Mouse (Mus musculus) embryonic facial prominence, embryonic 15.5 days (tissue): Measurements from ENCODE around the gene P2rx5. TPM values are rescaled to one million over a fixed set of nuclear protein-coding genes. Genes with fewer than 3 reads are reported as not detected.

Source experiments
- ATAC-seq: fragments of 200-750 bp; cut with Nextera tagmentation; 2 replicates; pipeline ENCODE4 v1.8.0; 2017; ENCODE audit warnings: low read depth, moderate TSS enrichment; ENCODE audit not compliant: insufficient number of reproducible peaks, low FRiP score, low TSS enrichment
- H3K27ac ChIP-seq: fragments of 300-500 bp; sonication (generic); replicated peaks from 2 replicates; pipeline ENCODE4 v1.5.1; 2015; ENCODE audit warnings: mild to moderate bottlenecking, inconsistent platforms
- H3K27me3 ChIP-seq: fragments of 300-500 bp; sonication (generic); 2 replicates; pipeline ENCODE4 v1.6.1; 2015; ENCODE audit warnings: inconsistent platforms
- H3K36me3 ChIP-seq: fragments of 300-500 bp; sonication (generic); 2 replicates; pipeline ENCODE4 v1.6.1; 2015; ENCODE audit warnings: mild to moderate bottlenecking, inconsistent platforms
- H3K4me1 ChIP-seq: fragments of 300-500 bp; sonication (generic); 2 replicates; pipeline ENCODE4 v1.6.1; 2015; ENCODE audit warnings: inconsistent platforms
- H3K4me2 ChIP-seq: fragments of 300-500 bp; sonication (generic); replicated peaks from 2 replicates; pipeline ENCODE4 v1.6.1; 2015; ENCODE audit warnings: mild to moderate bottlenecking, inconsistent platforms
- H3K4me3 ChIP-seq: fragments of 300-500 bp; sonication (generic); replicated peaks from 2 replicates; pipeline ENCODE4 v1.5.1; 2015; ENCODE audit warnings: mild to moderate bottlenecking, inconsistent platforms
- H3K9ac ChIP-seq: fragments of 300-500 bp; sonication (generic); 2 replicates; pipeline ENCODE4 v1.6.1; 2015; ENCODE audit warnings: inconsistent platforms
- H3K9me3 ChIP-seq: fragments of 300-500 bp; sonication (generic); replicated peaks from 2 replicates; pipeline ENCODE4 v1.6.1; 2016; ENCODE audit warnings: inconsistent platforms
- WGBS: fragments of 180-500 bp; shearing (Covaris S2); methylation state at CpG from one replicate; pipeline ENCODE4 v1.1.7; 2015; 5-methylcytosine and 5-hydroxymethylcytosine counted together
- polyA plus RNA-seq: library from polyadenylated mRNA; unstranded; fragments of >200 nt; fragmentation: Nextera tagmentation; extraction: Ambion mirVana; gene quantifications from 2 replicates; pipeline ENCODE4 v1.2.1, GENCODE M21; 2015

P2rx5 gene
- polyA plus RNA-seq, 1 experiment from 2014 or later = 1.0 TPM

GRCm38 (mm10) chr11:73146026-73146974, 13.9 kb upstream of the P2rx5 start:
- 0 out of 2 replicates have a peak, but pooled peaks cover 3% of the 10 kb centered on the region for H3K4me1 ChIP-seq
- H3K27me3 ChIP-seq = no peaks in the 10 kb centered on the region
- ATAC-seq = no peak
- H3K27ac ChIP-seq = no peak overlapping the region
- no peaks in the 10 kb centered on the region for H3K9me3 ChIP-seq
- no peak overlapping the region for H3K4me2 ChIP-seq
- H3K36me3 ChIP-seq = no peaks in the 10 kb centered on the region
- H3K4me3 ChIP-seq = no peak overlapping the region
- H3K9ac ChIP-seq = no peak overlapping the region
- 49% methylated on average over 11 of the region's 11 CpGs for WGBS

GRCm38 (mm10) chr11:73146975-73147365, 13.3 kb upstream of the P2rx5 start:
- 0 out of 2 replicates have a peak, but pooled peaks cover 3% of the 10 kb centered on the region for H3K4me1 ChIP-seq
- no peaks in the 10 kb centered on the region for H3K36me3 ChIP-seq
- no peak overlapping the region for H3K4me3 ChIP-seq
- no peaks in the 10 kb centered on the region for H3K27me3 ChIP-seq
- H3K9ac ChIP-seq = no peak overlapping the region
- no peaks in the 10 kb centered on the region for H3K9me3 ChIP-seq
- no peak overlapping the region for H3K4me2 ChIP-seq
- no peak for ATAC-seq
- H3K27ac ChIP-seq = no peak overlapping the region
- 55% methylated on average over 7 of the region's 7 CpGs for WGBS

GRCm38 (mm10) chr11:73148209-73148608, 12.0 kb upstream of the P2rx5 start:
- Histone ChIP-seq H3K4me1 (0 out of 2 replicates have a peak, but pooled peaks cover 3% of the 10 kb centered on the region), H3K36me3 (no peaks in the 10 kb centered on the region), H3K4me2 (no peak overlapping the region), H3K9ac (no peak overlapping the region), H3K9me3 (no peaks in the 10 kb centered on the region), H3K4me3 (no peak overlapping the region), H3K27me3 (no peaks in the 10 kb centered on the region), H3K27ac (no peak overlapping the region)
- 75% methylated on average over 9 of the region's 9 CpGs for WGBS
- ATAC-seq = no peak

GRCm38 (mm10) chr11:73155071-73155470, 5.2 kb upstream of the P2rx5 start:
- Histone ChIP-seq H3K9me3 (no peaks in the 10 kb centered on the region), H3K27me3 (peaks cover 22% of the 10 kb centered on the region), H3K4me3 (no peak overlapping the region), H3K9ac (no peak overlapping the region), H3K4me2 (no peak overlapping the region), H3K27ac (no peak overlapping the region), H3K36me3 (no peaks in the 10 kb centered on the region), H3K4me1 (peaks cover 2% of the 10 kb centered on the region)
- ATAC-seq = no peak
- 50% methylated on average over 6 of the region's 6 CpGs for WGBS

GRCm38 (mm10) chr11:73160811-73161200, 585 bp downstream of the P2rx5 start:
- no peaks in the 10 kb centered on the region for H3K36me3 ChIP-seq
- peaks cover 37% of the 10 kb centered on the region for H3K27me3 ChIP-seq
- H3K4me3 ChIP-seq = peak overlapping the region; percentile 43
- no peak overlapping the region for H3K27ac ChIP-seq
- no peaks in the 10 kb centered on the region for H3K9me3 ChIP-seq
- no peak overlapping the region for H3K9ac ChIP-seq
- peaks cover 12% of the 10 kb centered on the region for H3K4me1 ChIP-seq
- 26% methylated on average over 6 of the region's 6 CpGs for WGBS
- H3K4me2 ChIP-seq = peak overlapping the region; percentile 83
- ATAC-seq = 0 out of 2 replicates have a peak, but pooled peaks have one; percentile 44

GRCm38 (mm10) chr11:73161616-73162015, 1.4 kb downstream of the P2rx5 start:
- 89% methylated on average over 4 of the region's 4 CpGs for WGBS

GRCm38 (mm10) chr11:73162284-73162683, 2.1 kb downstream of the P2rx5 start:
- no peaks in the 10 kb centered on the region for H3K9me3 ChIP-seq
- H3K4me1 ChIP-seq = peaks cover 12% of the 10 kb centered on the region
- ATAC-seq = no peak
- H3K27me3 ChIP-seq = peaks cover 32% of the 10 kb centered on the region
- H3K36me3 ChIP-seq = no peaks in the 10 kb centered on the region
- no peak overlapping the region for H3K4me3 ChIP-seq
- 88% methylated on average over 5 of the region's 5 CpGs for WGBS
- no peak overlapping the region for H3K4me2 ChIP-seq
- H3K27ac ChIP-seq = no peak overlapping the region
- no peak overlapping the region for H3K9ac ChIP-seq

More at GRCm38 (mm10) chr11:73161616-73162015, 1.4 kb downstream of the P2rx5 start:
- H3K9me3 ChIP-seq = no peaks in the 10 kb centered on the region
- H3K4me2 ChIP-seq = no peak overlapping the region
- no peak overlapping the region for H3K4me3 ChIP-seq
- ATAC-seq = no peak
- H3K36me3 ChIP-seq = no peaks in the 10 kb centered on the region
- H3K9ac ChIP-seq = no peak overlapping the region
- H3K4me1 ChIP-seq = peaks cover 12% of the 10 kb centered on the region
- no peak overlapping the region for H3K27ac ChIP-seq
- peaks cover 36% of the 10 kb centered on the region for H3K27me3 ChIP-seq

- peaks cover 9% of the 10 kb centered on the region; the same call in 1 of the 2 replicates for H3K4me1 ChIP-seq
- H3K4me2 ChIP-seq = no peak overlapping the region
- no peaks in the 10 kb centered on the region for H3K9me3 ChIP-seq
- H3K9ac ChIP-seq = no peak overlapping the region
- H3K27me3 ChIP-seq = no peaks in the 10 kb centered on the region
- H3K36me3 ChIP-seq = no peaks in the 10 kb centered on the region
- H3K4me3 ChIP-seq = no peak overlapping the region
- no peak overlapping the region for H3K27ac ChIP-seq
- no peak for ATAC-seq
- 85% methylated on average over 8 of the region's 8 CpGs for WGBS
Measured at GRCm38 (mm10) chr11:73168071-73168470, 7.8 kb downstream of the P2rx5 start.

- Histone ChIP-seq H3K9ac (no peak overlapping the region), H3K4me3 (no peak overlapping the region), H3K27ac (no peak overlapping the region), H3K9me3 (no peaks in the 10 kb centered on the region), H3K36me3 (no peaks in the 10 kb centered on the region; the same call in 1 of the 2 replicates), H3K4me2 (no peak overlapping the region), H3K4me1 (peaks cover 9% of the 10 kb centered on the region; the same call in 1 of the 2 replicates), H3K27me3 (no peaks in the 10 kb centered on the region)
- 79% methylated on average over 6 of the region's 6 CpGs for WGBS
- no peak for ATAC-seq
Measured at GRCm38 (mm10) chr11:73168576-73168975, 8.4 kb downstream of the P2rx5 start.

GRCm38 (mm10) chr11:73169231-73169630, 9.0 kb downstream of the P2rx5 start:
- no peaks in the 10 kb centered on the region for H3K9me3 ChIP-seq
- ATAC-seq = no peak
- no peaks in the 10 kb centered on the region for H3K27me3 ChIP-seq
- H3K36me3 ChIP-seq = peaks cover 1% of the 10 kb centered on the region; the same call in 1 of the 2 replicates
- no peak overlapping the region for H3K27ac ChIP-seq
- WGBS = 47% methylated on average over 4 of the region's 4 CpGs
- no peak overlapping the region for H3K4me2 ChIP-seq
- H3K4me3 ChIP-seq = no peak overlapping the region
- H3K9ac ChIP-seq = no peak overlapping the region
- peaks cover 9% of the 10 kb centered on the region; the same call in 1 of the 2 replicates for H3K4me1 ChIP-seq

- Histone ChIP-seq H3K4me2 (no peak overlapping the region), H3K9me3 (no peaks in the 10 kb centered on the region), H3K4me1 (peaks cover 20% of the 10 kb centered on the region), H3K27ac (no peak overlapping the region), H3K27me3 (no peaks in the 10 kb centered on the region), H3K9ac (no peak overlapping the region), H3K4me3 (no peak overlapping the region), H3K36me3 (peaks cover 5% of the 10 kb centered on the region)
- ATAC-seq = no peak
- 44% methylated on average over 5 of the region's 5 CpGs for whole genome bisulfite sequencing
Measured at GRCm38 (mm10) chr11:73172186-73172585, 12.0 kb downstream of the P2rx5 start.
